Mouse (Mus musculus): Measurements from ENCODE around the gene Gal3st3. TPM values are rescaled to one million over a fixed set of nuclear protein-coding genes. Genes with fewer than 3 reads are reported as not detected.

Gene Gal3st3
- polyA plus RNA-seq, 1 experiment from 2014 or later: 8.5 TPM

DNA sequence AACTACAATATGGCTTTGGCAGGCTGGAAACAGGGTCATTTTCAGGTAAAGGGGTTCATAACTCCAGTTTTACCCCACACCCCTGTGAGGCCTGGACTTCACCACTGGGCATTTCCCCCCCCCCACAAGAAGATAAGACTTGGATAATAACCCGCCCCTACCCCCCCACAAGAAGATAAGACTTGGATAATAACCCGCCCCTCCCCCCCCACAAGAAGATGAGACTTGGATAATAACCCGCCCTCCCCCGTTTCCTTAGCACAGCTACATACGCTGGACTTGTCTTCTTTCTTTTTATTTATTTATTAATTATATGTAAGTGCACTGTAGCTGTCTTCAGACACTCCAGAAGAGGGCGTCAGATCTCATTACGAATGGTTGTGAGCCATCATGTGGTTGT lies 10.9 kb downstream of the Gal3st3 start:
- H3K4me1 ChIP-seq (ENCODE audit: control insufficient read depth, insufficient read depth, low read length): 0 out of 2 replicates have a peak, but pooled peaks cover 2% of the 10 kb centered on the region
- ATAC-seq (replicated peaks; ENCODE audit: insufficient number of reproducible peaks, low FRiP score, low TSS enrichment, low read depth): no peak
- no peak overlapping the region for H3K9ac ChIP-seq (replicated peaks; ENCODE audit: low read length)
- 79% methylated on average over 7 of the region's 7 CpGs for WGBS
- no peak overlapping the region for H3K4me2 ChIP-seq (ENCODE audit: low read depth, low read length)
- peak; percentile 48 for DNase-seq (ENCODE audit: low spot score)
- no peak overlapping the region for H3K27ac ChIP-seq (replicated peaks; ENCODE audit: low read depth, low read length)
- no peak overlapping the region for H3K4me3 ChIP-seq (ENCODE audit: low read depth, low read length)
- no peaks in the 10 kb centered on the region; the same call in 1 of the 2 replicates for H3K36me3 ChIP-seq (replicated peaks; ENCODE audit: control insufficient read depth, insufficient read depth, low read depth, low read length)
- no peaks in the 10 kb centered on the region for H3K27me3 ChIP-seq (ENCODE audit: control insufficient read depth, insufficient read depth, low read length)
- no peaks in the 10 kb centered on the region; the same call in 1 of the 2 replicates for H3K9me3 ChIP-seq (replicated peaks; ENCODE audit: control insufficient read depth, low read length)

DNA sequence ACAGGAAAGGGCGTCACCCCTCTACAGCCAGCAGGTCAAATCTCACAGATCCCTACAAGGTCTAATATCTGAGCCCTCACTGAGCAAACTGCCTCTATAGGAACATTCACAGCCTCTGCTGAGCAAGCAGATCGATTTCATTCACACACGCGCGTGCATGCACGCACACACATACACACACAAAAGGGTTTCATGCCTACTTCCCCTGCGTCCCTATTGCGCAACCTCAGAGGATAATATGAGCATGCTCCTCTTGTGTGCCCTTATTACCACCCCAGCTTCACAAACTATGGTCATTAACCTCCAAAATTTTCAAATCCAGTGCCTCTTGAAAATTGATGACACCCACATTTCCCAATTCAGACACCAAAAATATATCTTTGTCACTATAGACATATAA lies 15.1 kb downstream of the Gal3st3 start:
- Histone ChIP-seq H3K27ac (replicated peaks; ENCODE audit: low read depth, low read length) (no peak overlapping the region), H3K4me3 (ENCODE audit: low read depth, low read length) (no peak overlapping the region), H3K9ac (replicated peaks; ENCODE audit: low read length) (no peak overlapping the region), H3K4me2 (ENCODE audit: low read depth, low read length) (no peak overlapping the region), H3K36me3 (replicated peaks; ENCODE audit: control insufficient read depth, insufficient read depth, low read depth, low read length) (no peaks in the 10 kb centered on the region), H3K4me1 (ENCODE audit: control insufficient read depth, insufficient read depth, low read length) (no peaks in the 10 kb centered on the region), H3K27me3 (ENCODE audit: control insufficient read depth, insufficient read depth, low read length) (no peaks in the 10 kb centered on the region), H3K9me3 (replicated peaks; ENCODE audit: control insufficient read depth, low read length) (peaks cover 3% of the 10 kb centered on the region; the same call in 1 of the 2 replicates)
- ATAC-seq (replicated peaks; ENCODE audit: insufficient number of reproducible peaks, low FRiP score, low TSS enrichment, low read depth) (no peak), DNase-seq (ENCODE audit: low spot score) (no peak)
- WGBS: 88% methylated on average over 8 of the region's 8 CpGs

DNA sequence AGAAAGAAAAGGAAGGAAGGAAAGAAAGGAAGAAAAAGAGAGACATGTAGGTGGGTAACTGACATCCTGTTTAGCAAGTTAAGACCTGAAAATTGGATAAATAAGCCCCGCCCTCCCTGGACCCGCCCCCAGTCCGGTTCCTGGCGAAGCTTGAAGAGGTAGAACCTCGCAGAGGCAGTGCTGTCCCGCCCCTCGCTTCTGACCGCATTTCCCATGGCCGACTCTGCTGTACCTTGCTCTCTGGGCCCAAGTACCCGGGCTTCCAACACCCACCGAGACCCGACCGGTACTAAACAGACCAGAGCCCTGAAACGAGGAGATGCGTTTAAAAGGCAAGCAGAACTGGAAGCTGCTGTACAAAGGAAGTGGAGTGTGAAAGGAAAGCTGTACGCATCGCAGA lies 25.7 kb downstream of the Gal3st3 start:
- Histone ChIP-seq H3K9me3 (replicated peaks; ENCODE audit: control insufficient read depth, low read length) (no peaks in the 10 kb centered on the region), H3K4me2 (ENCODE audit: low read depth, low read length) (no peak overlapping the region), H3K27me3 (ENCODE audit: control insufficient read depth, insufficient read depth, low read length) (no peaks in the 10 kb centered on the region), H3K27ac (replicated peaks; ENCODE audit: low read depth, low read length) (no peak overlapping the region), H3K9ac (replicated peaks; ENCODE audit: low read length) (no peak overlapping the region), H3K4me1 (ENCODE audit: control insufficient read depth, insufficient read depth, low read length) (no peaks in the 10 kb centered on the region), H3K4me3 (ENCODE audit: low read depth, low read length) (no peak overlapping the region), H3K36me3 (replicated peaks; ENCODE audit: control insufficient read depth, insufficient read depth, low read depth, low read length) (no peaks in the 10 kb centered on the region)
- 67% methylated on average over 17 of the region's 17 CpGs for WGBS
- ATAC-seq (replicated peaks; ENCODE audit: insufficient number of reproducible peaks, low FRiP score, low TSS enrichment, low read depth): no peak
- DNase-seq (ENCODE audit: low spot score): no peak

DNA sequence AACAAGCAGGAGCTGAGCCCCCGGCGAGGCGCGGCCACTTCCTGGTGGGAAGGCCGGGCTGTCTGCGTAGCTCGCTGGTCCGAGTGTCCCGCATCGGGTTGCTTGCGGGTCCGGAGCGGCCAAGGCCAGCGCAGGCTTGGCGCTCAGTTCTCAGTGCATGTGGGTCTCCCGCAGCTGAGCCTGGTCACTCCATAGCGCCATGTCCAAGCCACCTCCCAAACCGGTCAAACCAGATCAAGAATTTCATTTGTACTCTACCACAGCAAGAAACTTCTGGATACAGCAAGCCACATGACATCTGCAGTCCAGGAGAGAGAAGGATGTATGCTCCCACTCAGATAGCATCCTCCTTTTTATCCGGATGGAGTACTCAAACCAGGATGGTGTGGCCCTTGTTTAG lies 29.8 kb downstream of the Gal3st3 start:
- no peak for DNase-seq (ENCODE audit: low spot score)
- Histone ChIP-seq H3K27ac (replicated peaks; ENCODE audit: low read depth, low read length) (no peak overlapping the region), H3K4me3 (ENCODE audit: low read depth, low read length) (no peak overlapping the region), H3K36me3 (replicated peaks; ENCODE audit: control insufficient read depth, insufficient read depth, low read depth, low read length) (no peaks in the 10 kb centered on the region), H3K9me3 (replicated peaks; ENCODE audit: control insufficient read depth, low read length) (no peaks in the 10 kb centered on the region), H3K4me2 (ENCODE audit: low read depth, low read length) (no peak overlapping the region), H3K4me1 (ENCODE audit: control insufficient read depth, insufficient read depth, low read length) (no peaks in the 10 kb centered on the region), H3K9ac (replicated peaks; ENCODE audit: low read length) (no peak overlapping the region), H3K27me3 (ENCODE audit: control insufficient read depth, insufficient read depth, low read length) (no peaks in the 10 kb centered on the region)
- no peak for ATAC-seq (replicated peaks; ENCODE audit: insufficient number of reproducible peaks, low FRiP score, low TSS enrichment, low read depth)
- 72% methylated on average over 19 of the region's 19 CpGs for WGBS

DNA sequence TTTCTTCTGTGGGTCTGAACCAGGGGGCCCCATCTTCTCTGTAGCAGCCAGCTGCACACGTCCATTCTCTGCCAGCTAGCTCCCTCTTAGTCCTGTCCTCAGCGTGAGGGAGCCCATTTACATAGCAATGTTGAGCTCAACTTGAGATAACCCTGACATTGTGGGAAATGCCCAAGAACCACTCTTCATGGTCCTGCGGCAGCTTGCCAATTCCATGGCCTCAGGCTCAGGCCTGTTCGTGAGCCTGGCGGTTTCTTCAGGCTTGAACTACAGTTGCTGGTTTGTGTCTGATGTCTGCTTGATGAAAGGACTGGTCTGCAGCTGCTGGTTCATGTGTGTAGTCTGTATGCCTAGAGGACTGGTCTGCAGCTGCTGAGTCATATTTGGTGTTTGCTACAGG lies 36.6 kb downstream of the Gal3st3 start:
- no peak for ATAC-seq (replicated peaks; ENCODE audit: insufficient number of reproducible peaks, low FRiP score, low TSS enrichment, low read depth)
- no peak overlapping the region for H3K27ac ChIP-seq (replicated peaks; ENCODE audit: low read depth, low read length)
- WGBS: 74% methylated on average over 5 of the region's 5 CpGs

DNA sequence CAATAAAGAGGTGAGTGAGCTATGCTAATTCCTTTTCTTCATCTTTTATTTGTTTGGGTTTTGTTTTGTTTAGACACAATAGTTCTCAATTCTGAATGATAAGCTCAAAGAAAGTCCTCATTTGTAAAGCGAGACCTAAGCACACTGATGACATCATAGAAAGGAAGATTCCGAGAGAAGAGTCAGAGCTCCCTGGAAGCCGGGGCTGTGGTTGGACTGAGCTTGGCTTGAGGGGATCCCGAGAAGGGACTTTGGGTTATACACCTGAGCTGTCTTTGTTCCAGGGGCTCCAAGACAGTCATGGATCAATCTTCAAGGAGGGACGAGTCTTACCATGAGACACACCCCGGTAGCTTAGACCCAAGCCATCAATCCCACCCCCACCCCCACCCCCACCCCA lies 37.3 kb downstream of the Gal3st3 start, which contains the start of gene Catsper1:
Gene Catsper1, plus strand, starts transcription at position 301 of the 400 bp plus-strand sequence.
- H3K4me1 ChIP-seq (ENCODE audit: control insufficient read depth, insufficient read depth, low read length): no peaks in the 10 kb centered on the region
- no peak within 1 kb of the TSS for H3K27ac ChIP-seq (replicated peaks; ENCODE audit: low read depth, low read length)
- H3K4me2 ChIP-seq (ENCODE audit: low read depth, low read length): no peak within 1 kb of the TSS
- no peaks in the 10 kb centered on the region for H3K9me3 ChIP-seq (replicated peaks; ENCODE audit: control insufficient read depth, low read length)
- WGBS: 92% methylated on average over 6 of the region's 6 CpGs
- no peak for ATAC-seq (replicated peaks; ENCODE audit: insufficient number of reproducible peaks, low FRiP score, low TSS enrichment, low read depth)
- H3K4me3 ChIP-seq (ENCODE audit: low read depth, low read length): no peak within 1 kb of the TSS
- no peak within 1 kb of the TSS for H3K9ac ChIP-seq (replicated peaks; ENCODE audit: low read length)
- DNase-seq (ENCODE audit: low spot score): no peak
- H3K36me3 ChIP-seq (replicated peaks; ENCODE audit: control insufficient read depth, insufficient read depth, low read depth, low read length): no peaks in the 10 kb centered on the region
- H3K27me3 ChIP-seq (ENCODE audit: control insufficient read depth, insufficient read depth, low read length): no peaks in the 10 kb centered on the region

More for the DNA sequence above, 36.6 kb downstream of the Gal3st3 start:
- H3K9me3 ChIP-seq (replicated peaks; ENCODE audit: control insufficient read depth, low read length): no peaks in the 10 kb centered on the region
- no peak overlapping the region for H3K4me3 ChIP-seq (ENCODE audit: low read depth, low read length)
- no peaks in the 10 kb centered on the region for H3K4me1 ChIP-seq (ENCODE audit: control insufficient read depth, insufficient read depth, low read length)
- no peaks in the 10 kb centered on the region for H3K27me3 ChIP-seq (ENCODE audit: control insufficient read depth, insufficient read depth, low read length)
- no peak overlapping the region for H3K9ac ChIP-seq (replicated peaks; ENCODE audit: low read length)
- DNase-seq (ENCODE audit: low spot score): no peak
- no peak overlapping the region for H3K4me2 ChIP-seq (ENCODE audit: low read depth, low read length)
- no peaks in the 10 kb centered on the region for H3K36me3 ChIP-seq (replicated peaks; ENCODE audit: control insufficient read depth, insufficient read depth, low read depth, low read length)

DNA sequence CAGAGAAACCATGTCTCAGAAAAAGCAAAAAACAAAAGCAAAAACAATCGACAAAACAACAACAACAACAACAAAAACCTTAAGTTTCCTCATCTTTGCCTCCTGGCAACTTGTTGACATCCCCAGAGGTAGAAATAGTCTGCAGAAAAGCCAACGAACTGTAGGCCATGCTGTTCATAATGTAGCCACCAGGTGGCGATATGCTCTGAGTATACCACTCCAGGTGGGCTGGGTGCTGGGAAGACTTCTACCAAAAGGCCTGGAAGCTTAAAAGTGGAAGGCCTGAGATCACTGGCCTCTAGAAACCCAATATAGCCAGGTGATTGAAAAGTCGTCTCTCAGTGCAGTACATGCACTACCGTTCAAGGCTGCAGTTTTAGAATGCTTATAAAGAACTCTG lies 39.8 kb downstream of the Gal3st3 start:
- H3K27ac ChIP-seq (replicated peaks; ENCODE audit: low read depth, low read length): no peak overlapping the region
- no peaks in the 10 kb centered on the region for H3K27me3 ChIP-seq (ENCODE audit: control insufficient read depth, insufficient read depth, low read length)
- H3K4me2 ChIP-seq (ENCODE audit: low read depth, low read length): no peak overlapping the region
- no peaks in the 10 kb centered on the region for H3K4me1 ChIP-seq (ENCODE audit: control insufficient read depth, insufficient read depth, low read length)
- no peak overlapping the region for H3K4me3 ChIP-seq (ENCODE audit: low read depth, low read length)
- H3K36me3 ChIP-seq (replicated peaks; ENCODE audit: control insufficient read depth, insufficient read depth, low read depth, low read length): no peaks in the 10 kb centered on the region
- H3K9me3 ChIP-seq (replicated peaks; ENCODE audit: control insufficient read depth, low read length): no peaks in the 10 kb centered on the region
- 22% methylated on average over 5 of the region's 5 CpGs for WGBS
- ATAC-seq (replicated peaks; ENCODE audit: insufficient number of reproducible peaks, low FRiP score, low TSS enrichment, low read depth) (no peak), DNase-seq (ENCODE audit: low spot score) (peak; percentile 85)
- no peak overlapping the region for H3K9ac ChIP-seq (replicated peaks; ENCODE audit: low read length)

DNA sequence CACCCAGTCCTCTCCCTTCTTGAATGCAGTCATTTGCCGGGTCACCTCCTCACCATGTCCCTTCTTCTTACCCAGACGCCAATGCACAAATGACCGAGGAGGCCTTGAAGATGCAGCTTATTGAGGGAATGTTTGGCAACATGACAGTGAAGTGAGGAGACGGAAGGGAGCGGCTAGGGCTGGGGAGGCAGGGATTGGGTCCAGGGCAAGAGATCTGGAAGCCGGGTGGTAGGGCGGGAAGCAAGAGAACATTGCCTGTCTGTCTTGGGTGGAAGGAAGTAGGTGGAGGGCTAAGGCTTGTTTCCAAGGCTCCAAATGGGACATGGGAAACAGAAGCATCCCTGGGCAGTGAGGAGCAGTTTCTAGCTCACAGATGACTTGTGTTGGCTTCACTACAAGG lies 43.2 kb downstream of the Gal3st3 start:
- WGBS: 94% methylated on average over 7 of the region's 7 CpGs
- Histone ChIP-seq H3K4me3 (ENCODE audit: low read depth, low read length) (no peak overlapping the region), H3K27me3 (ENCODE audit: control insufficient read depth, insufficient read depth, low read length) (no peaks in the 10 kb centered on the region), H3K36me3 (replicated peaks; ENCODE audit: control insufficient read depth, insufficient read depth, low read depth, low read length) (no peaks in the 10 kb centered on the region), H3K4me2 (ENCODE audit: low read depth, low read length) (no peak overlapping the region), H3K9me3 (replicated peaks; ENCODE audit: control insufficient read depth, low read length) (no peaks in the 10 kb centered on the region), H3K4me1 (ENCODE audit: control insufficient read depth, insufficient read depth, low read length) (no peaks in the 10 kb centered on the region), H3K9ac (replicated peaks; ENCODE audit: low read length) (no peak overlapping the region), H3K27ac (replicated peaks; ENCODE audit: low read depth, low read length) (no peak overlapping the region)
- no peak for DNase-seq (ENCODE audit: low spot score)
- ATAC-seq (replicated peaks; ENCODE audit: insufficient number of reproducible peaks, low FRiP score, low TSS enrichment, low read depth): no peak

Measured in embryonic facial prominence, embryonic 11.5 days (tissue).